Mouse (Mus musculus): ENCODE measurements around the gene Dynlt1a. TPM values are rescaled to one million over a fixed set of nuclear protein-coding genes. Genes with fewer than 3 reads are reported as not detected.
"Not testable (repeated sequence)": the region's sequence is repeated elsewhere in the genome, so short reads cannot be mapped to it uniquely, and the experiment has no call there.

Gene Dynlt1a
- total RNA-seq, 1 experiment from 2014 or later, result 5.7 TPM

DNA sequence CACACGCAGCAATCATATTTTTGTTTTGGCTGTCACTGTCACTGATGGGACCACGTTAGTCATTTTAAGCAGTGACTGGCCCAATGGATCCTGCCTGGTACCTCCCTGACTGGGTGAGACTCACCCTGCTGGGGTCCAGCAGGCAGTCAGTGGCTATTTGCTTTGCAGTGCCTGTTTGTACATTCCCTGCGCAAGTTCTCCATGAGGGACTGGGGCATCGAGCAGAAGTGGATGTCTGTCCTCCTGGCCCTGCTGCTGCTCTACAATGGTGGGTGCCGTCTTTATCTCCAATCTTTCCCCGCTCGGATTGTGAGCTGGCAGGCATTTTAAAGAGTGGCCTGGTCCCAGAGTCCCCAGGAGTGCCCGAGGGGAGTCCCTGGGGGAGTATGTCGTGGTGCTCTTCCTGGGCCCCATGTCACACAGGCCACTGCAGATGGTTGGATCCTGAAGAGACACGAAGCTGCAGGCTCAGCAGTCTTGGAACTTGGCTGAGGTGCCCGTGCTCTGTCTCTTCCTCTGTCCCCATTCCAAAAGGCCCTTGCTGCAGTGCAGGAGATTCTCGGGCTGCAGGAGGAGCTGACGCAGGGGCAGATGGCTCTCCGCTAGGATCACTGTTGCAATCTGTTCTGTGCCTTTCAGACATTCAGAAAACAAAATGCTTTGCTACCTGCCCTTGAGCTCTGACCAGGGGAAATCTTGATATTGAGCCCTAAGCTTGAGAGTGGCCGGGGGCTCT is 20.1 kb downstream of the Dynlt1a start:
- not testable (repeated sequence) for ATAC-seq (ENCODE audit: extremely low read depth, insufficient number of reproducible peaks, low FRiP score, poor library complexity, severe bottlenecking)

DNA sequence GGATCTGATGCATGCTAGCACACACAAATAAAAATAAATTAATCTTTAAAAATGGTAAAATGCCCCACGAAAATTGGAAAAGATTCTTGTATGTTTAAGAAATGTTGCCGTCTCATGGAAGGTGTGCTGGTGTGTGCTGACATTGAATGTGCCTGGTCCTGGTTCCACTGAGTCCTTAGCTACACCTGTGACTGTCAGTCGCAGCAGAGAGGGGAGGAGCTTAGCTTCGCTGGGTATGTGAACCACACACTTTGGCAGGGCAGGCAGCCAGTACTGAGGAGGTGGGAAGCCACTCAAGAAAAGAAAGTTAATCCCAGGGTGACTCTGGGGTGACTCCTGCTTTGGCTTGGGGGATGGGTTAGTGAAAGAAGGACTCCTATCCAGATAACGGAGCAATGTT is 23.4 kb downstream of the Dynlt1a start:
- not testable (repeated sequence) for ATAC-seq (ENCODE audit: extremely low read depth, insufficient number of reproducible peaks, low FRiP score, poor library complexity, severe bottlenecking)

DNA sequence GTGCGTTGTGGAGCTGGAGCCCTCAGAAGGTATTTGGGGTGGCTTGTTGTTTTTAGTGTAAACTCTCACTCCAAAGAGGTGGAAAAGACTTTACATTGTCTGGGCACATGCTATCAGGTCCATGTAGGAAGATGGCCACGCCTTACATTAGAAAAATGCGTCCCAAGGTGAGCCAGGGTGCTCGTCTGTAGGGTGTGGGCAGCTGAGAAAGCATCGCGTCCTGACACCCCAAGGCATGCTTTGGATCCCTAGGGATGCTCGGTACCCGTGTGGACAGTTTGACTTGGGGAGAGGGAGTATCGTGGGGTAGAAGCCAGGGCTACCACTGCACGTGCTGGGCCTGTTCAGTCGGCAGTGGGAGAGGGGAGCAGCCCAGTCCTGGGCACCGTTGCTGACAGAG is 28.3 kb downstream of the Dynlt1a start:
- ATAC-seq (ENCODE audit: extremely low read depth, insufficient number of reproducible peaks, low FRiP score, poor library complexity, severe bottlenecking), result not testable (repeated sequence)

DNA sequence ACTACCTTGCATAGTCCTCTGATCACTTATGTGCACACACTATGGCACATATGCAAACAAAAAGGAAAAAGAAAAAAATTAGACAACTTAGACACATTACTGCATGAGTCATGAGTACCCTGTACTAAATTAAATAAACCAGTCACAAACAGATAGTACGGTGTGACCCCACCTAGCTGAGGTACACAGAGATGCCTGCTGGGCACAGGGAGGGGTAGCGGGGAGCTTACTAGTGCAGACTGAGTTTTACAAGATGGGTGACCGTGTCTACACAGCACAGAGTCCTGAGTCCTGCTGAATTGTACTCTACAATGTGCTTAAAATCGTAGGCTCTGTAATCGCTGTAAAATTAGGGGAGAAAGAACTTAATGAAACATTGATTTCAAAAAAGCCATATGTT is 31.1 kb downstream of the Dynlt1a start:
- ATAC-seq (ENCODE audit: extremely low read depth, insufficient number of reproducible peaks, low FRiP score, poor library complexity, severe bottlenecking), result not testable (repeated sequence)

DNA sequence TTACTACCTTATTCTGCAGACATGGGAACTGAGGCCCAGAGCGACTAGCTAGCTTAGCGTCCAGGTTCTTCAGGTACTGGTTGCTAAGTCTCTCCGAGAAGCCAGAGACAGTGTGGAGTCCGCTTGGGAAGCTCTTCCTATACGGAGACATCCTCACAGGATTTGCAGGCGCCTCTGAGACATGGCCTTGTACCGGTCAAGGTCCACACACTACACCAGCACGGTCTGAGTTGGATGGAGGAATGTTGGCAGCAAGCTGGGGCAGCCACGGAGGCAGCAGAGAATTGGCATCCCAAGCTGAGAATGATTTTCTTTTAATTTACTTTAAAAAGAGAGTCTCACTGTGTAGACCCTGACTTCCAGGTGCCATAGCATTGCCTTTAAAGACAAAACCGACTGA is 34.2 kb downstream of the Dynlt1a start:
- not testable (repeated sequence) for ATAC-seq (ENCODE audit: extremely low read depth, insufficient number of reproducible peaks, low FRiP score, poor library complexity, severe bottlenecking)

- ATAC-seq (ENCODE audit: extremely low read depth, insufficient number of reproducible peaks, low FRiP score, poor library complexity, severe bottlenecking), result not testable (repeated sequence)
Observed at GRCm38 (mm10) chr17:6280513-6280912, 36.8 kb downstream of the Dynlt1a start.

DNA sequence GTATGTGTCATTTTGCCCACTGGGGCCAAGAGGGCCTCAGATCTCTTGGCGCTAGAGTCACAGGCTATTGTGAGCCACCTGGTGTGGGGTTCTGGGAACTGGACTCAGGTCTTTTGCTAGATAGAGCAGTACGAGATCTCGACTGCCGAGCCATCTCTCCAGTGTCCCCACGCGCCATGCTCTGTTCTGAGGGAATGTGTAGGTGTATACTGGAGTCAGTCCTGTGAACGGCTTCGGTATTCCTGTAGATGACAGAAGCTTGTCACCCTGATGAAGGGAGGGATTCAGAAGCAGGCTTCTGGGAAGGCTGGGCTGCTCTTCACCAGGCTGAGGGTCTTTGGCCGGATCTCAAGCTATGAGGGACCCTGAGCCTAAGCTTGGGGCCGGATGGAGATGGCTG is 37.5 kb downstream of the Dynlt1a start:
- ATAC-seq (ENCODE audit: extremely low read depth, insufficient number of reproducible peaks, low FRiP score, poor library complexity, severe bottlenecking), result not testable (repeated sequence)

- ATAC-seq (ENCODE audit: extremely low read depth, insufficient number of reproducible peaks, low FRiP score, poor library complexity, severe bottlenecking), result not testable (repeated sequence)
Observed at GRCm38 (mm10) chr17:6279205-6279604, 38.1 kb downstream of the Dynlt1a start.

- ATAC-seq (ENCODE audit: extremely low read depth, insufficient number of reproducible peaks, low FRiP score, poor library complexity, severe bottlenecking), result not testable (repeated sequence)
Observed at GRCm38 (mm10) chr17:6274693-6275092, 42.6 kb downstream of the Dynlt1a start.

GRCm38 (mm10) chr17:6271970-6272369 is 45.3 kb downstream of the Dynlt1a start:
- ATAC-seq (ENCODE audit: extremely low read depth, insufficient number of reproducible peaks, low FRiP score, poor library complexity, severe bottlenecking), result not testable (repeated sequence)

DNA sequence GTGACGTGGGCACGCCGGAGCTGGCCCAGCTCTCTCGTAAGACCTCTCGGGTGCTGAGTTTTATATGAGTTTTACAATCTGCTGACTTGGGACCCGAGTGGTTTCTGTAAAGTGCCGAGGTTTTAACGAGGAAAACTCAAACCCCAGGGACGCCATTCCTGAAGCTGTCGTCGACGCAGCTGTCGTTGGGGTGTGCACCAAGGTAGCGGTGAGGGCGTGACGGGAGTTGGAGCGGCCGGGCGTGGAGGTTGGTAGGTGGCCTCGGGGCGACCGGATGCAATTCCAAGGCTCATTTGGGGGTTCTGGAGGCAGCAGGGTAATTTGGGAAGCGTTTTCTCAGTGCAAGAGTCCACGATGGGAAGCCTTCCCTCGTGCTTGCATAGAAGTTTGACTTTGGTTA is 46.5 kb downstream of the Dynlt1a start:
- not testable (repeated sequence) for ATAC-seq (ENCODE audit: extremely low read depth, insufficient number of reproducible peaks, low FRiP score, poor library complexity, severe bottlenecking)

GRCm38 (mm10) chr17:6269876-6270831 is 47.1 kb downstream of the Dynlt1a start:
- ATAC-seq (ENCODE audit: extremely low read depth, insufficient number of reproducible peaks, low FRiP score, poor library complexity, severe bottlenecking), result peak; percentile 24; the same call in 1 of the 2 replicates

DNA sequence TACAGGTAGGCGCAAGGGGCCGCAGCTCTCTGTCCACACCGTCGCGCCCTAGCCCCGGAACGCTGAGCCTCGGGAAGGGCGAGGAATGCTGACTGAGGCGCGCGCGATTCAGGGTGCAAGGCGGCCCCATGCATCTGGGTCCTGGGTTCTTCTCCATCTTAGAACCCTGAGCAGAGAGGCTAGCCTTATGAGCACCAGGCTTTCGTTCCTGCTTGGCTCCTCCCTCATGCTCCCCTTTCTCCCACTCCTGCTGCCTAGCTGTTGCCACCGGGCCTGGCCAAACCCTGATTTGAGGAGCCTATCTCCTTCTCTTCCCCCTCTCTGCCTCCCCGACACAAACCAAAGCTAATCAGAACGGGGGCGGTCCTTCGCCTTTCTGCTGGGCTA is 60.2 kb downstream of the Dynlt1a start:
- not testable (repeated sequence) for ATAC-seq (ENCODE audit: extremely low read depth, insufficient number of reproducible peaks, low FRiP score, poor library complexity, severe bottlenecking)

- not testable (repeated sequence) for ATAC-seq (ENCODE audit: extremely low read depth, insufficient number of reproducible peaks, low FRiP score, poor library complexity, severe bottlenecking)
Observed at GRCm38 (mm10) chr17:6256400-6257069, 60.8 kb downstream of the Dynlt1a start, which contains the start of gene Tmem181a. Gene Tmem181a (plus strand): TSS chr17:6256860.

Other genes with a start within 250 kb of the Dynlt1a start
- 4.4 and 6.4 TPM in 2 replicates for gene Serac1, start 237.8 kb downstream of the Dynlt1a start, total RNA-seq (2017)
- gene Gtf2h5, start 237.7 kb downstream of the Dynlt1a start, total RNA-seq (2017), result 37.4 and 39.6 TPM in 2 replicates
- gene Tulp4, start 211.1 kb downstream of the Dynlt1a start, total RNA-seq (2017), result 45.7 and 57.0 TPM in 2 replicates
- 3.7 and 5.5 TPM in 2 replicates for gene Tmem181a, start 60.6 kb downstream of the Dynlt1a start, total RNA-seq (2017)
- gene Dynlt1b, start 112.6 kb upstream of the Dynlt1a start, total RNA-seq (2017), result 180 and 185 TPM in 2 replicates

Data from neutrophil, adult 5-6 weeks (primary cell).